Mouse (Mus musculus) cortical plate, adult 2 months (tissue): ENCODE results near the gene Kansl1.

Experiments used
- CTCF ChIP-seq: fragments of 200-500 bp; IDR thresholded peaks from 2 replicates; pipeline ENCODE4 v1.5.1; 2011; ENCODE audit warnings: mild to moderate bottlenecking, control low read depth, low read length; ENCODE audit not compliant: insufficient read depth; ENCODE audit errors: extremely low read depth
- POLR2A ChIP-seq: fragments of 200-500 bp; IDR thresholded peaks from 2 replicates; pipeline ENCODE4 v1.6.1; 2011; ENCODE audit warnings: mild to moderate bottlenecking, low read length, control low read depth; ENCODE audit not compliant: insufficient read depth; ENCODE audit errors: extremely low read depth

GRCm38 (mm10) chr11:104468751-104469268 lies at the start of gene Kansl1:
- TF ChIP-seq POLR2A = no peak
- no peak for TF ChIP-seq CTCF
